Mouse (Mus musculus) fibroblast of lung, adult 2 months (primary cell): Measurements from ENCODE around the gene Gm6034.
A peak's percentile ranks its signal among the peaks of the same experiment; 100 is the strongest.
"Not testable (repeated sequence)": the region's sequence is repeated elsewhere in the genome, so short reads cannot be mapped to it uniquely, and the experiment has no call there.

Source experiments
- DNase-seq: peaks from one replicate; pipeline ENCODE4 v3.0.0-alpha.2; 2011; ENCODE audit warnings: low read depth

Gene Gm6034

DNA sequence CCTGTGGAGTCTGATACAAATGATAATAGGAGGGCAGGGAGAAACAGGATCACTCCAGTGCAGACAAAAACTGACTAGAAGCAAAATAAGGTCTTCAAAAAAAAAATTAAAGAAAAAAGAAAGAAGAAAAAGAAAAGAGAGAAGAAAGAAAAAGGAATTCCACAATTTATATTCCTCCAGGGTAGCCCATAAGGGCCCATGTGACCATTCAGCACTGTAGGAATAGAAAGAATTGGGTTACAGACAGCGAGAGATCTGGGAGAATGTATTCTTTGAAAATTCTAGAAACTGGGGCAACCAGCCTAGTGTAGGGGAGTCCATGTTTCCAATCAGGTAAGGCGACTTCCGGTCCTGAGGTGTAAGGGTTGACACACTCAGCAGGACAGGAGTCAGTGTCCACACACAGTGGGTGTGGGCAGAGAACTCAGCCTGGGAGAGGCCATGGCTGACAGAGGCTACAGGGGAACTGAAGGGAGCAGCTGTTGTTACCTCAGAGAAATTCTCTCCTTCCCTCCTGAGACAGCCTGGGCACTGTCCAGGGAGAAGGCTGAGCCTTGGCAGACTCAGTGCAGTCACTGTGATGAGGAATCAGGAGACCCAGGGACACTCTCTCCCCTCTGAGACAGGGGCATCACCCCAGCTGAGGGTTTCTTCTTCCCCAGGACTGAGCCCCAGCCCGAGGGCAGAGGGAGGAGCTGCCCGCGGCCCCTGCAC lies 39.9 kb downstream of the Gm6034 start:
- DNase-seq, result not testable (repeated sequence)

DNA sequence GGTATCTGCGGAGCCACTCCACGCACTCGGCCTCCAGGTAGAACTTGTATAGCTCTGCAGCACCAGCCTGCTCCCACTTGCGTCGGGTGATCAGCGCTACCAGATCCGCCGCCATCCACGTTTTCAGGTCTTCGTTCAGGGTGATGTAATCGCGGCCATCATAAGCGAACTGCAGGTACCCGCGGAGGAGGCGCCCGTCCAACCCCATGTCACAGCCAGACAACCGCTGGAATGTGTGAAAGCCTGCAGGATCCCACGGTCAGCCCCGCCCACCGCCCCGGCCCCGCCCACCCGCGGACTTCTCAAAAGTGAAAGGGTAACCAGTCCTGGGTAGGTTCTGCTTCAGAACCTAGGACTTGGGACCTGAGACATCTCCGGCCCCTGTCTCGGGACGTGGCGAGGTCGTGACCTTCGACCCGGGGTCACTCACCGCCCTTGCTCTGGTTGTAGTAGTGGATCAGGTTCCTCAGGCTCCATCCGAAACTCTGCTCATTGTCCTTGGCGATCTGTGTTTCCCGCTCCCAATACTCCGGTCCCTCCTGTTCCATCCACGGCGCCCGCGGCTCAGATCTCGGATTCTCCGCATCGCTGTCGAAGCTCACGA lies 40.6 kb downstream of the Gm6034 start:
- peak; percentile 15 for DNase-seq

DNA sequence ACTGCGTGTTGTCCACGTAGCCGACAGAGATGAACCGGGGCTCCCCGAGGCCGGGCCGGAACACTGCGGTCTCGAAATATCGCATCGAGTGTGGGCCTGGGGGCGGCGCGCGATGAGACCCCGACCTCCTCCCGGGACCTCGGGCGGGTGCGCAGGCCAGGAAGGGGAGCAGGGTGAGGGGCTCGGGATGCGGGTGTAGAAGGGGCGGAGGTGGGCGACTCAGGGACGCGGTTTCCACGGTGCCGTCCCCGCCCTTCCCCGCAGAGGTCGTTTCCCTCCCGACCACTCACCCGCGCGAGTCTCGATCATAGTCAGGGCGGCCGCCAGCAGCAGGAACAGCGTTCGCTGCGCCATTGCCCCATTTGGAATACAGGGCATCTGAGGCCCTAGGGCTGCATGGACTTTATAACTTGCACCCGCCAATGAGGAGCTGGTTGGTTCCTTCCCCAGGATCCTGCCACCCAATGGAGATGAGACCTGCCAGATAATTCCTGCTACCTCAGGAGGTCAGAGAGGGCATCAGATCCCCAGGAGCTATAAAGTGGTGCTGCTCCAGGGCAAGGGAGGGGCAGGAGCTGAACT lies 41.2 kb downstream of the Gm6034 start:
- DNase-seq, result no peak

DNA sequence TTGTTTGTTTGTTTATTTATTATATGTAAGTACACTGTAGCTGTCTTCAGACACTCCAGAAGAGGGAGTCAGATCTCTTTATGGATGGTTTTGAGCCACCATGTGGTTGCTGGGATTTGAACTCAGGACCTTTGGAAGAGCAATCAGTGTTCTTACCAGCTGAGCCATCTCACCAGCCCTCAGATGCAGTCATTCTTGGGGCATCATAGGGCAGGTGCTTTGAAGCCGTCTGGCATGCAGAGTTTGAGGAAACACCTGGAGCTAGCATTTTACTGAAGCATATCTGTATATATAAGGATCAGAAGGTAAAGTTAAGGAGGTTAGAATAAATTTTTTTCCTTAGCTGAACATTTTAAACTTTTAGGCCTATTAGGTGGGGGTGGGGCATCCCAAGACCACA lies 43.2 kb downstream of the Gm6034 start:
- DNase-seq, result not testable (repeated sequence)

DNA sequence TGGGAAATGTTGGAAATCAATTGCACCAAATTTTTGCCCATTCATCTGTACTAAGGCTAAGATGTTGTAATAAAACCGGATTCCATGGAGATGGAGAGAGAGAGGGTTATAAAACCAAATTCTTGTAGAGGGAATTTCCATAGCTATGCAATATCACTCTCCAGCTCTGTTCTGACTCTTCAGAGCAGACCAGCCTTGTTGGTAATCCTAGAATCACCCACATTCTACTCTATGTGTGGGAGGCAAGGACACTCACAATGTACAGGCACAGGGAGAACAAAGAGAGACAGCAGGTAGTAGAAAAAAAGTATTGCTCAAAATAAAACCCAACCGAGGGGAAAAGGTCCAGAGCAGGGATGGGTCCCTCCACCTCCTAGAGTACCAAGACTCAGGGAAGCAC lies 49.2 kb downstream of the Gm6034 start:
- not testable (repeated sequence) for DNase-seq

DNA sequence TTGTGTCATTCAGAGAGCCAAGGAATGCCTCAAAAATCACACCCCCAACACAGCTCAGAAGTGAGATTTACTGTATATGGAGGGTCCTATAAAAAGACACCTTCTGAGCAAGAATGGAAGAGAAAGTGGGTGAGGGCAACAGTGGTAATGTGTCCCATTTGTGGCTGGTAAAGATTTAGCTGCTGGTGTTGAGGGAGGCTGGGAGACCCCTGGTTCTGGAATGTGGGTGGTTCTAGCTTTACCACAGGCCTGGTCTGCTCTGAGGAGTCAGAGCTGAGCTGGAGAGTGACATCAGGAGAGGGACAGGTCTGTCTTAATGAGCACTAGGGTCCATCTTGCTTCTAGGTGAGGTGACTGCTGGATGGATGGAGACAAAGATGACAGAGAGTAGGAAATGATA lies 49.8 kb downstream of the Gm6034 start:
- not testable (repeated sequence) for DNase-seq

DNA sequence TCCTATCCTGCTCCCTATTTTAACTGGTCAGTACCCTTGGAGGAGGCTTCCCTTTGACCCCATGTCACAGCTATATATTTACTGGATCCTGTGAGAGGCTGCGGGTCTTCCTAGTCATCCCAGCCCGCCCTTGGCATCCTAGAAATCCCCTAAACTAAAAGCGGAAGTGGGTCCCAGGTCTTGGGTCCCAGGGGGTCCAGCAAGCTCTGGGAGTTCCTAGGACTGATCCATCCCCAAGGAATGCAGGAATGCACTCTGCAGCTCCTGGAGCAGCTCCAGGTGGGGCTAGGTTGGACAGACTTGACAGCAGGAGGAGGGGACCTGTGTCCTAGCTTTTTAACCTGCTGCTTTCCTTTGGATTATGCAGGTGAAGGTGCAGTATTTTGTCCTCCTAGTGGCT lies 51.2 kb downstream of the Gm6034 start:
- DNase-seq, result no peak

DNA sequence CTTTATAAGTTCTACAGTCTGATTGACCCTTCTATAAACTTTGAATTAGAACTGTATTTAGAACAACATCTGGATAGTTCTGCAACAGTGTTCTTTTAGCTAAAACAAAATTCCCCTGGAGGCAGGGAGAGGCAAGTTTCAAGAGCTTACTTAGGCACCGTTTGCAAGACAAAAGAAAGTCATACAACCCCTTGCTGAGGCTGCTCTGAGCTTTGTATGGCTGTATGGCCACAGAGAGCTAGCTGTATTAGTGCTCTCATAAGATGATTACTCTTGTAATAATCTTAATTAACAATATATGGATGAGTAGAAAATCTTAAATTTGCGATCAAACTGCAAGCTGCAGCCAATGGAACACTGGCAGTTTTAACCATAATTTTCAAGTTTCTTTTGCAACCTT lies 56.8 kb downstream of the Gm6034 start:
- not testable (repeated sequence) for DNase-seq

DNA sequence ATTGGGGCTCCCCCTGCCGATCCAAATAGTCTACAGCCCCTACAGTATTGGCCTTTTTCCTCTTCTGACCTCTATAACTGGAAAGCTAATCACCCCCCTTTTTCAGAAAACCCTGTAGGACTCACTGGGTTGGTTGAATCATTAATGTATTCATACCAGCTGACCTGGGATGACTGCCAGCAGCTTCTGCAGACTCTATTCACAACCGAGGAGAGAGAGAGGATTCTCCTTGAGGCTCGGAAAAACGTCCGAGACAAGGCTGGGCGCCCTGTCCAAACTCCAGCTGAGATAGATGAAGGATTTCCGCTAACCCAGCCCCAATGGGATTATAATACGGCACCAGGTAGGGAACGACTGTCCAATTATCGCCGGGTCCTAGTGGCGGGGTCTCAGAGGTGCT lies 59.3 kb downstream of the Gm6034 start:
- not testable (repeated sequence) for DNase-seq
